Mouse (Mus musculus) liver, embryonic 13.5 days (tissue): Measurements from ENCODE around the gene Nme2. TPM values are rescaled to one million over a fixed set of nuclear protein-coding genes. Genes with fewer than 3 reads are reported as not detected.

Experiments
- ATAC-seq: fragments of 200-750 bp; cut with Nextera tagmentation; 2 replicates; pipeline ENCODE4 v1.8.0; 2017; ENCODE audit warnings: low read depth, mild to moderate bottlenecking, moderate number of reproducible peaks, moderate library complexity
- DNase-seq: peaks from one replicate; pipeline ENCODE4 v3.0.0; 2022
- H3K27ac ChIP-seq: fragments of 300-500 bp; sonication (generic); 2 replicates; pipeline ENCODE4 v1.5.1; 2015; ENCODE audit warnings: moderate library complexity, mild to moderate bottlenecking, inconsistent platforms
- H3K27me3 ChIP-seq: fragments of 300-500 bp; sonication (generic); 2 replicates; pipeline ENCODE4 v1.6.1; 2015; ENCODE audit warnings: mild to moderate bottlenecking, inconsistent platforms
- H3K36me3 ChIP-seq: fragments of 300-500 bp; sonication (generic); 2 replicates; pipeline ENCODE4 v1.6.1; 2015; ENCODE audit warnings: mild to moderate bottlenecking, inconsistent platforms
- H3K4me1 ChIP-seq: fragments of 300-500 bp; sonication (generic); replicated peaks from 2 replicates; pipeline ENCODE4 v1.6.1; 2015; ENCODE audit warnings: inconsistent platforms
- H3K4me2 ChIP-seq: fragments of 300-500 bp; sonication (generic); 2 replicates; pipeline ENCODE4 v1.6.1; 2015; ENCODE audit warnings: inconsistent platforms, mild to moderate bottlenecking, moderate library complexity
- H3K4me3 ChIP-seq: fragments of 300-500 bp; sonication (generic); replicated peaks from 2 replicates; pipeline ENCODE4 v1.5.1; 2015; ENCODE audit warnings: mild to moderate bottlenecking, inconsistent platforms
- H3K9ac ChIP-seq: fragments of 300-500 bp; sonication (generic); 2 replicates; pipeline ENCODE4 v1.6.1; 2015; ENCODE audit warnings: mild to moderate bottlenecking, inconsistent platforms
- H3K9me3 ChIP-seq: fragments of 300-500 bp; sonication (generic); replicated peaks from 2 replicates; pipeline ENCODE4 v1.6.1; 2016; ENCODE audit warnings: inconsistent platforms
- WGBS: fragments of 180-500 bp; shearing (Covaris S2); methylation state at CpG from one replicate; pipeline ENCODE4 v1.1.7; 2015; ENCODE audit not compliant: insufficient replicate concordance; 5-methylcytosine and 5-hydroxymethylcytosine counted together
- polyA plus RNA-seq: library from polyadenylated mRNA; unstranded; fragments of >200 nt; fragmentation: Nextera tagmentation; extraction: Ambion mirVana; gene quantifications from 2 replicates; pipeline ENCODE4 v1.2.1, GENCODE M21; 2015

The Nme2 gene
- polyA plus RNA-seq, 1 experiment from 2014 or later: 81.5 TPM

DNA sequence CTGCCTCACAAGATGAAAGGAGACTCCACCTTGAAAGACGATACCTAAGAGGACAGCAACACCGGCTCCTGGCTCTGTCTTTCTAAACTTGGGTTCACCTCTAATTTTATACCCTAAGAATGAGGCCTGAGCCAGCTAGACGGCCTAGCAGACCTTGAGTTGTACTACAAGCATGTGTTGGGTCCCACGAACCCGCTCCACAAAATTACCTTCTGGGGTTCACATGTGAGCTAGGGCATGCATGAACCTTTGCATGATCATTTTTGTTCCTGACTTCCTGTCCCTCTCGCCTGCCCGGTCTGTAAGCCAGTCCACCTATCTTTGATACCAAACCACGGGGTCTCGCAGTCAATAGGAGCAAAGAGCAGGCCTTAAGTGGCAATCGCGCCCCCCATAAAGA, 11.3 kb upstream of the Nme2 start:
- Histone ChIP-seq H3K27ac (peak overlapping the region; percentile 76), H3K36me3 (peaks cover 36% of the 10 kb centered on the region), H3K4me3 (peak overlapping the region; percentile 83), H3K27me3 (no peaks in the 10 kb centered on the region), H3K9me3 (no peaks in the 10 kb centered on the region), H3K4me1 (peaks cover 29% of the 10 kb centered on the region), H3K9ac (peak overlapping the region; percentile 85), H3K4me2 (peak overlapping the region; percentile 89)
- ATAC-seq (no peak), DNase-seq (peak; percentile 27)
- WGBS: 2% methylated on average over 11 of the region's 11 CpGs

DNA sequence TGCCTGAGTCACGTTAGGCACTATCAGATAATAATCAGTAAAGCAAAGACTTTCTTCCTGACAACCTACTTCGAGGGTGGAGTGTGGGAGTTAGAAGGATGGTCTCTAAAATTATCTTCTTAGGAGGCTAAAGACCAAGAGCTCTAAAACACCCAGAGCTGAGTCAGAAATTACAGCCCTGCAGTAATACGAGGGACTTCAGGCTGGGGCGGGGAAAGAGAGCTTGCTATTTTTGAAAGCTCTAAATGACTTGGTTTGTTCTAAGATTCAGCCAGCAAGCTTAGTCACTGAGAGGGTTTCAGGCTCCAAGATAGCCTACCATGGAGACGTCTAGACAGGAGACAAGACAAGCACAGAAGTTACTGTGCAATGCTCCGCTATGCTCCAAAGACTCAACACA, 9.3 kb upstream of the Nme2 start:
- H3K9ac ChIP-seq: no peak overlapping the region
- ATAC-seq: no peak
- no peak overlapping the region for H3K27ac ChIP-seq
- H3K4me2 ChIP-seq: 0 out of 2 replicates have a peak overlapping the region, but pooled peaks have one; percentile 2
- WGBS: 68% methylated on average over 6 of the region's 6 CpGs
- H3K36me3 ChIP-seq: peaks cover 54% of the 10 kb centered on the region
- no peaks in the 10 kb centered on the region for H3K9me3 ChIP-seq
- peaks cover 29% of the 10 kb centered on the region for H3K4me1 ChIP-seq
- no peak for DNase-seq
- H3K27me3 ChIP-seq: no peaks in the 10 kb centered on the region
- no peak overlapping the region for H3K4me3 ChIP-seq

DNA sequence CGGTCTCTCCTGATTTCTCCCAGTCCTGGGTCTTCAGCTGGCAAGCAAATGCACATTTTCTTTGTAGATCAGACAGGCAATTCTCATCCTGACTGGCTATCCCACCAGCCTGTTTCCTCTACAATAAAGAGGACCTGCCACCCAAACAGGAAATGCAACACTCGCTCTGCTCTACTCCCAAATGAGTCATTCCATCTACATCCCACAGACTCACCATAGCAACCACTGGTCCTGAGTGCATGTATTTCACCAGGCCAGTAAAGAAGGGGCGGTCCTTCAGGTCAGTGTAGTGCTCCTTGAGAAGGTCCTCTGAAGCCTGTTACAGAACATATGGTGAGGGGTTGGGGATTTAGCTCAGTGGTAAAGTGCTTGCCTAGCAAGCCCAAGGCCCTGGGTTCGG, 7.0 kb upstream of the Nme2 start:
- no peak overlapping the region for H3K27ac ChIP-seq
- H3K4me1 ChIP-seq: peaks cover 19% of the 10 kb centered on the region
- WGBS: 84% methylated on average over 4 of the region's 4 CpGs
- no peak overlapping the region for H3K9ac ChIP-seq
- ATAC-seq (no peak), DNase-seq (no peak)
- H3K4me2 ChIP-seq: no peak overlapping the region
- H3K36me3 ChIP-seq: peaks cover 78% of the 10 kb centered on the region
- no peaks in the 10 kb centered on the region for H3K27me3 ChIP-seq
- no peaks in the 10 kb centered on the region for H3K9me3 ChIP-seq
- no peak overlapping the region for H3K4me3 ChIP-seq

DNA sequence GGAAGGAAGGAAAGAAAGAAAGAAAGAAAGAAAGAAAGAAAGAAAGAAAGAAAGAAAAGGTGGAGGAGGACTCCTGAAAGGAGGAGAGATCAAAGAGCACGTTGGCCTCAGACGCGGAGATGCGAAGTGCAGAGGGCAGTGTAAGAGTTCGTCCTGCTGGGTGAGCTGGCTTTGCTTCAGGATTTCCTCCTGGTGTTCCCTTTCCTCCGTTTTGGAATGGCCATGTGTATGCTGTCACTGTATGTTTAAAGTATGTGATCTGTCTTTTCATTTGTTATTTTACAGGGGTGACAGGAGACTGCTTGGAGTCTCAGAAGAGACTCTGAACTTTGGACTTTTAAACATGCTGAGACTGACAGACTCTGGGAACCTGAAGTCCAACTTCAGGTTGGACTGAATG, 5.4 kb upstream of the Nme2 start:
- no peaks in the 10 kb centered on the region for H3K9me3 ChIP-seq
- no peak overlapping the region for H3K9ac ChIP-seq
- no peak overlapping the region for H3K27ac ChIP-seq
- DNase-seq (no peak), ATAC-seq (no peak)
- H3K36me3 ChIP-seq: peaks cover 82% of the 10 kb centered on the region
- 84% methylated on average over 6 of the region's 6 CpGs for WGBS
- no peak overlapping the region for H3K4me2 ChIP-seq
- H3K27me3 ChIP-seq: no peaks in the 10 kb centered on the region
- peaks cover 18% of the 10 kb centered on the region for H3K4me1 ChIP-seq
- H3K4me3 ChIP-seq: no peak overlapping the region

DNA sequence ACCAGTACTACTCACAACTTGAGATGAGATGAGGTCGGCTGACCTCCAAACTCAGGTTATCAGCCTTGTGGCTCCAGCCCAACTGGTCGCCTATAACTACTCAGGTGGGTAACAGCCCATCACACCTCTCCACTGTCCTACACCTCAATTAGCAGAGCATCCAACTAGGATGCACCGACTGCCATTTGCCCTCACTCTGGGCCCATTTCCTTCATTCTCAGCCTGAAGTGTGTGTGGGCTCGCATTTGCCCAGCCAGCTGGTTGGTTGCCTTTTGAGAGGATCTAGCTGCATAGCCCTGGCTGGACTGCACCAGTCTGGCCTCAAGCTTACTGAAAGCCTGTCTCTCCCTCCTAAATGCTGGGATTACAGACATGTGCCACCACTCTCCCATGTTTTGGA, 1.7 kb upstream of the Nme2 start:
- no peaks in the 10 kb centered on the region for H3K27me3 ChIP-seq
- DNase-seq (no peak), ATAC-seq (no peak)
- no peak overlapping the region for H3K4me3 ChIP-seq
- H3K27ac ChIP-seq: no peak overlapping the region
- H3K4me1 ChIP-seq: peaks cover 38% of the 10 kb centered on the region
- 57% methylated on average over 4 of the region's 4 CpGs for WGBS
- no peak overlapping the region for H3K4me2 ChIP-seq
- peaks cover 64% of the 10 kb centered on the region for H3K36me3 ChIP-seq
- H3K9ac ChIP-seq: no peak overlapping the region
- H3K9me3 ChIP-seq: no peaks in the 10 kb centered on the region

DNA sequence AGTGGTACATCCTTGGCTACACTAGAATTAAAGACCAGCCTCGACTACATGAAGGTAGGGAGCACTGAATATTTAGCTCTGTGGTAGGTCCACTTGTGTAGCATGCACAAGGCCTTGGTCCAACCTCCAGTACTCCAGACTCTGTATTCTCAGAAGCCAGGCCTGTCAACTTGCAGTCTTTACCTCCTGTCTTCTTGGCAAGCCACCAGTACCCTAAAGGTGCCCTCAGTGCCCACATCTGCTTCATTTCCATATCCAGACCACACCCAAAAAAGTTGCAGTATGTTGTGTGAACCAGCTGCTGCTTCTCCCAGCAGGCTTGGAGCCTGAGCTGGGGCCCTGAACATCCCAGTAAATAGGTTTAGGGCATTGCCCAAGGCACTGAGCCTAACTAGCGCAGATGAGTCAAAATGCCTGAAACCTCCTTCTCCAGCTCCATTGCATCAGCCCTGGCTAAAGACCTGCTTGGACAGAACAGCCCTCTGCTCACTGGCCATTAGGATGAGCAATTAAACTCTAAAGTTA, 1.0 kb upstream of the Nme2 start:
- WGBS: 77% methylated on average over 2 of the region's 2 CpGs
- H3K4me3 ChIP-seq: no peak overlapping the region
- no peak overlapping the region; the same call in 1 of the 2 replicates for H3K4me2 ChIP-seq
- no peak overlapping the region for H3K27ac ChIP-seq
- H3K4me1 ChIP-seq: peaks cover 45% of the 10 kb centered on the region
- H3K36me3 ChIP-seq: peaks cover 64% of the 10 kb centered on the region
- DNase-seq (no peak), ATAC-seq (no peak)
- H3K9ac ChIP-seq: no peak overlapping the region
- H3K27me3 ChIP-seq: no peaks in the 10 kb centered on the region
- H3K9me3 ChIP-seq: no peaks in the 10 kb centered on the region

DNA sequence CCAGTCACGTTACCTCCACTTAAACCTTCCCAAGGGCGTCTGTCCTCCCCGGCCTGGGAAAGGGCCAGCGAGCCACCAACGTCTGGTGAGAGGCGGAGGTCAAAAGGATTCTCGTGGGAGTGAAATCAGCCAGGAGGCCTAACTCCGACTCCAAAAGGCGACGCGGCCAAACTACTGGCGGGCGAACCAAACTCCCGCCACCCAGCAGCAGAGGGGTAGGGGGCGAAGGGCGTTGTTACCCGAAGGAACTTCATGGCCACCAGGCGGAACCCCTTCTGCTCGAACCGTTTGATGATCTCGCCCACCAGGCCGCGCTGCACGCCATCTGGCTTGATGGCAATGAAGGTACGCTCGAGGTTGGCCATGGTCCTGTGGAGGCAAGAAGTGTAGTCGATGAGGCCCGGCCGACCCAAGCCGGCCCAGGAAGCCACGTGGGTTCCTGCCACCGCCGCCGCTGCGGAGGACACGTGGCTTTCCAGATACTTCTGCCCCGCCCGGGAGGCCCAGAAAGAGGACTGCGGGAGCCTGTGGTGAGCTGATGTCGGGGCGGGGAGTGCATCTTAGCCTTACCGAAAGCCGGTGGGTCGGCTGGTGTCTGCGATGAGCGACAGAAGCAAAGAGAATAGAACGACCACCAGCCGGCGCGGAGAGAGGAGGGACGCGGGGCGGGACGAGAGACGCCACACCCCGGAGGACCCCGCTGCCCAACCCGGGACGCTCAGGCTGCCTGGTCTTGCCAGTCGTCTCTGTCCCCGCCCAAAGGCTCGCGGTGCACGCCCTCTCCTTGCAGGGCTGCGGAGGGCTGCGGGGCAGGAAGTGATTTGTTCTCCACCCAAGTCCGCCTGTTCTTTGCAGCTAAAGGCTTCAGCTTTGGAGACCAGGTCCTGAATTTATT, 556 bp downstream of the Nme2 start:
- H3K4me1 ChIP-seq: peaks cover 45% of the 10 kb centered on the region
- H3K4me2 ChIP-seq: peak overlapping the region; percentile 78
- H3K27me3 ChIP-seq: no peaks in the 10 kb centered on the region
- peaks cover 65% of the 10 kb centered on the region for H3K36me3 ChIP-seq
- H3K27ac ChIP-seq: peak overlapping the region; percentile 69
- H3K4me3 ChIP-seq: peak overlapping the region; percentile 66
- ATAC-seq: peak; percentile 93
- under 1% methylated on average over 67 of the region's 67 CpGs for WGBS
- H3K9me3 ChIP-seq: no peaks in the 10 kb centered on the region
- peak; percentile 83 for DNase-seq
- peak overlapping the region; percentile 74 for H3K9ac ChIP-seq

DNA sequence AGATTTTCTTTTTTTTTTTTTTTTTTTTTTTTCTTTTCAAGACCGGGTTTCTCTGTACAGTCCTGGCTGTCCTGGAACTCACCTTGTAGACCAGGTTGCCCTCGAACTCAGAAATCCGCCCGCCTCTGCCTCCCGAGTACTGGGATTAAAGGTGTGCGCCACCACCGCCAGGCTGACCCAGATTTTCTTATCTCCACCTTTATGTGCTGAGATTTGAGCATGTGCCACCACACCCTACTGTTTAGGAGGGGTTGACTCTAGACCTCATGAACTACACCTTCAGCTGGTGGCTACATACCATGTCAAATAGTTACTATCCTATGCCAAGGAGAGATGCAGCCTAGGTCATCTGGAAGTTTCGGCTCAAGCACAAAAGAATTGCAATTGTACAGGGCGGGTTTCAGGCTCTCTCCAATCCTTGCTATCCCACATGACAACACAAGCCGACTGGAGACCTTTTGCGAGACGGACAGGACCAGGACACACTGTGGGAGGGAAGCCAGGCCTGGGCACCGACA, 1.3 kb downstream of the Nme2 start:
- Histone ChIP-seq H3K27ac (peak overlapping the region; percentile 58), H3K9me3 (no peaks in the 10 kb centered on the region), H3K9ac (peak overlapping the region; percentile 74), H3K36me3 (peaks cover 61% of the 10 kb centered on the region), H3K27me3 (no peaks in the 10 kb centered on the region), H3K4me1 (peaks cover 45% of the 10 kb centered on the region), H3K4me3 (peak overlapping the region; percentile 66), H3K4me2 (peak overlapping the region; percentile 78)
- DNase-seq (no peak), ATAC-seq (0 out of 2 replicates have a peak, but pooled peaks have one; percentile 3)
- WGBS: 20% methylated on average over 13 of the region's 13 CpGs

DNA sequence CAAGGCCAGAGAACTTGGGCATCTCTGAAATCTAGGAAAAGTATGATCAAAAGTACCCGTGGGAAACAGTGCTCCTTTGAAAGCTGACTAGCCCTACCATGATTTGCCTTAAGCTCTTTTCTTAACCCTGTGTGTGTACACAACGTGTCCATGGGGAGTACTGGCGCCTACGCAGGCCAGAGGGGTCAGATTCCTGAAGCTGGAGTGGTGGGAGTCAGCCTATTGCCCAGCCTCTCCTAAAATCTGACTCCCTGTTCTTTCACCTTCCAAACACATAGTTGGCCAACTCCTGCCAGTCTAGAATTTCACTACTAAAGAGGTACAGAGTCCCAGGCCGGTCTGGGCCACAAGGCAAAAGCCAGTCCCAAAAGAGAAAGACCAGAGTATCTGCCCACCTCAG, 3.7 kb downstream of the Nme2 start:
- no peak for DNase-seq
- H3K4me3 ChIP-seq: no peak overlapping the region
- H3K27me3 ChIP-seq: no peaks in the 10 kb centered on the region
- peaks cover 45% of the 10 kb centered on the region for H3K4me1 ChIP-seq
- no peak for ATAC-seq
- H3K4me2 ChIP-seq: 0 out of 2 replicates have a peak overlapping the region, but pooled peaks have one; percentile 2
- H3K9me3 ChIP-seq: no peaks in the 10 kb centered on the region
- peaks cover 52% of the 10 kb centered on the region for H3K36me3 ChIP-seq
- 74% methylated on average over 5 of the region's 5 CpGs for WGBS
- no peak overlapping the region for H3K9ac ChIP-seq
- no peak overlapping the region; the same call in 1 of the 2 replicates for H3K27ac ChIP-seq

DNA sequence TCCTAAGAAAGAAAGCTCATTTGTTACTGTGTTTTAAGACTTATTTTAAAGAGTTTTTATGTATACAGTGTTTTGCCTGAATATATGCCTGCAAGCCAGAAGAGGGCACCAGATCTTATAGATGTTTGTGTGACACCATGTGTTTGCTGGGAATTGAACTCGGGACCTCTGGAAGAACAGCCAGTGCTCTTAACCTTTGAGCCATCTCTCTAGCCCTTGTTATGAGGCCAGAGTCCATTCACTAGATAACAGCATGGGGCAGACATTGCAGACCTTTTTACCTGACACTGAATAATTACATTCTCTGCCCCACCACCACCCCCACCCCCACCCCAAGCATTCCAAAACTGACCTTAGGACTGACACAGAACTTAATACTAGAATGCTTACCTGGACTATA, 6.0 kb downstream of the Nme2 start:
- no peak for ATAC-seq
- H3K27me3 ChIP-seq: no peaks in the 10 kb centered on the region
- DNase-seq: no peak
- H3K27ac ChIP-seq: no peak overlapping the region
- no peak overlapping the region for H3K4me2 ChIP-seq
- peaks cover 23% of the 10 kb centered on the region for H3K4me1 ChIP-seq
- H3K9ac ChIP-seq: no peak overlapping the region
- no peaks in the 10 kb centered on the region for H3K9me3 ChIP-seq
- 53% methylated on average over 1 of the region's 1 CpGs for WGBS
- no peak overlapping the region for H3K4me3 ChIP-seq
- H3K36me3 ChIP-seq: peaks cover 54% of the 10 kb centered on the region

DNA sequence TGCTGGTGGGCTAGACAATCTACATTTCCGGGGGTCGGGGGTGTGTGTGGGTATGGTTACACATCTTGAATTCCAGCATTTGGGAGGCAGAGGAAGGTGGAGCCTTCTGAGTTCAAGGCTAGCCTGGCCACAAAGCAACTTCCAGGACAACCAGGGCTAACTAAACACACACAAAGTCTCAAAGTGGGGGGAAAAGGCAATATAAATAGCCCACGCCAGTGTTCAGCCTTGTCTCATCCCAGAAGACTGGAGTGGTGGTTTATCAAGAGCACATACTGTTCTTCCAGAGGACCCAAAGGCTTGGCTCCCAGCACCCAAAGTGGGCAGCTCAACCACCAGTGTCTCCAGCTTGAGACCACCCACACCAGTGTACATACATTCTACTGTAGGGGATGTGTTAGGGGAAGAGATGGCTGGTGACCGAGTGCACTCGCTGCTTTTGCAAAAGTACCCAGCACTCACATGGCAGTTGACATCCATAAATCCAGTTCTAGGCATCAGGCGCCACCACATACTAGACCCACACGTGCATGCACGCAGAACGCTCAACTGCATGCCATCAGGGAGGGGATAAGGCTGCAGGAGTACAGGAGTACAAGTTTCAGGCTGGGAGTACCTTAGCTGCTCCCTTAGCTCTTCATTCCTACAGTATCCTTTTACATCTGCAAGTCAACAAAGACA, 7.0 kb downstream of the Nme2 start:
- Histone ChIP-seq H3K4me2 (no peak overlapping the region), H3K9ac (no peak overlapping the region), H3K4me1 (peaks cover 16% of the 10 kb centered on the region), H3K36me3 (peaks cover 57% of the 10 kb centered on the region), H3K4me3 (no peak overlapping the region), H3K9me3 (no peaks in the 10 kb centered on the region), H3K27me3 (no peaks in the 10 kb centered on the region), H3K27ac (no peak overlapping the region)
- WGBS: 77% methylated on average over 9 of the region's 9 CpGs
- no peak for DNase-seq
- no peak for ATAC-seq
